Mouse (Mus musculus) CH12.LX (cell line): Measurements from ENCODE around the gene Tbx15. TPM values are rescaled to one million over a fixed set of nuclear protein-coding genes. Genes with fewer than 3 reads are reported as not detected.

Source experiments
- DNase-seq: peaks from one replicate; pipeline ENCODE4 v3.0.0-alpha.2; 2013; ENCODE audit errors: extremely low read depth
- H3K27ac ChIP-seq: 2 replicates; pipeline ENCODE4 v1.5.1; 2012; ENCODE audit warnings: low read depth, mild to moderate bottlenecking, control low read depth, moderate library complexity; ENCODE audit not compliant: insufficient read depth
- H3K27me3 ChIP-seq: replicated peaks from 2 replicates; pipeline ENCODE3; 2012; ENCODE audit warnings: inconsistent platforms
- H3K36me3 ChIP-seq, 2 experiments: replicated peaks in 1 of 2; 2 replicates each; pipeline versions ENCODE3 to v1.6.1; 2012; ENCODE audit warnings: inconsistent platforms in 1 of 2, low read length in 1 of 2, mild to moderate bottlenecking in 1 of 2, mixed read lengths in 1 of 2, moderate library complexity in 1 of 2; ENCODE audit not compliant: control insufficient read depth in 1 of 2, insufficient read depth in 1 of 2
- H3K4me1 ChIP-seq, 2 experiments: 2 replicates each; pipeline ENCODE4 v1.6.1; 2012; ENCODE audit warnings: inconsistent platforms in 1 of 2, moderate library complexity in 1 of 2; ENCODE audit not compliant: insufficient read depth in 2 of 2, control insufficient read depth in 1 of 2
- H3K4me2 ChIP-seq: 2 replicates; pipeline ENCODE4 v1.6.1; 2012; ENCODE audit warnings: low read depth, mild to moderate bottlenecking, control low read depth; ENCODE audit not compliant: poor library complexity, insufficient read depth, severe bottlenecking
- H3K4me3 ChIP-seq, 3 experiments: fragments of 150-350 bp in 1 of 3; sonication (generic) in 1 of 3; replicated peaks in 1 of 3; 2 replicates each; pipeline versions ENCODE3 to v1.5.1; 2011 to 2012; ENCODE audit warnings: low read depth in 2 of 3, low read length in 2 of 3, mild to moderate bottlenecking in 2 of 3, moderate library complexity in 2 of 3, control low read depth in 1 of 3, improper control_type of control experiment in 1 of 3, inconsistent platforms in 1 of 3, mixed read lengths in 1 of 3; ENCODE audit not compliant: poor library complexity in 1 of 3
- H3K79me2 ChIP-seq: replicated peaks from 2 replicates; pipeline ENCODE4 v1.6.1; 2012; ENCODE audit warnings: mild to moderate bottlenecking, moderate library complexity; ENCODE audit not compliant: control insufficient read depth, poor library complexity, insufficient read depth, severe bottlenecking; ENCODE audit errors: extremely low read depth
- H3K9ac ChIP-seq: 2 replicates; pipeline ENCODE4 v1.6.1; 2012; ENCODE audit warnings: low read depth, mild to moderate bottlenecking, control low read depth, moderate library complexity; ENCODE audit not compliant: insufficient read depth
- H3K9me3 ChIP-seq: replicated peaks from 2 replicates; pipeline ENCODE3; 2012; ENCODE audit warnings: low read length, inconsistent platforms, mixed read lengths
- BHLHE40 ChIP-seq: IDR thresholded peaks from 2 replicates; pipeline ENCODE4 v1.6.1; 2011; ENCODE audit warnings: mild to moderate bottlenecking, low read depth, low read length, improper control_type of control experiment
- CHD1 ChIP-seq: IDR thresholded peaks from 2 replicates; pipeline ENCODE4 v1.6.1; 2012; ENCODE audit warnings: low read depth, low read length, improper control_type of control experiment, inconsistent platforms
- CHD2 ChIP-seq: IDR thresholded peaks from 2 replicates; pipeline ENCODE4 v1.6.1; 2011; ENCODE audit warnings: low read length, improper control_type of control experiment
- CTCF ChIP-seq, 2 experiments: IDR thresholded peaks in 1 of 2; conservative IDR thresholded peaks in 1 of 2; 2 replicates each; pipeline ENCODE4 v1.5.1; 2011 to 2012; ENCODE audit warnings: low read depth in 2 of 2, low read length in 2 of 2, improper control_type of control experiment in 1 of 2, inconsistent platforms in 1 of 2, mild to moderate bottlenecking in 1 of 2, moderate library complexity in 1 of 2
- E2F4 ChIP-seq: IDR thresholded peaks from 2 replicates; pipeline ENCODE4 v1.6.1; 2011; ENCODE audit warnings: low read depth, low read length, improper control_type of control experiment; ENCODE audit not compliant: insufficient replicate concordance
- EP300 ChIP-seq: IDR thresholded peaks from 2 replicates; pipeline ENCODE4 v1.6.1; 2011; ENCODE audit warnings: low read length, improper control_type of control experiment
- ETS1 ChIP-seq: conservative IDR thresholded peaks from 2 replicates; pipeline ENCODE4 v1.6.1; 2012; ENCODE audit warnings: low read depth, mild to moderate bottlenecking, inconsistent platforms, low read length, improper control_type of control experiment, moderate library complexity
- GABPA ChIP-seq: IDR thresholded peaks from 2 replicates; pipeline ENCODE4 v1.6.1; 2012; ENCODE audit warnings: low read depth, low read length, improper control_type of control experiment, inconsistent platforms; ENCODE audit not compliant: insufficient replicate concordance
- HCFC1 ChIP-seq: IDR thresholded peaks from 2 replicates; pipeline ENCODE4 v1.6.1; 2012; ENCODE audit warnings: low read depth, mild to moderate bottlenecking, inconsistent platforms, low read length, improper control_type of control experiment
- MAX ChIP-seq: IDR thresholded peaks from 2 replicates; pipeline ENCODE4 v1.6.1; 2011; ENCODE audit warnings: low read length, improper control_type of control experiment
- MAZ ChIP-seq: IDR thresholded peaks from 2 replicates; pipeline ENCODE4 v1.6.1; 2012; ENCODE audit warnings: low read depth, mild to moderate bottlenecking, inconsistent platforms, low read length, improper control_type of control experiment, moderate library complexity
- MEF2A ChIP-seq: IDR thresholded peaks from 2 replicates; pipeline ENCODE4 v1.6.1; 2014; ENCODE audit warnings: low read depth, mild to moderate bottlenecking, inconsistent platforms, low read length, improper control_type of control experiment, borderline replicate concordance
- MYC ChIP-seq: IDR thresholded peaks from 2 replicates; pipeline ENCODE4 v1.6.1; 2011; ENCODE audit warnings: low read depth, mild to moderate bottlenecking, improper control_type of control experiment, low read length
- NRF1 ChIP-seq: IDR thresholded peaks from 2 replicates; pipeline ENCODE4 v1.6.1; 2014; ENCODE audit warnings: low read depth, mild to moderate bottlenecking, inconsistent platforms, low read length, improper control_type of control experiment, moderate library complexity
- POLR2A ChIP-seq: IDR thresholded peaks from 2 replicates; pipeline ENCODE4 v1.6.1; 2011; ENCODE audit warnings: low read depth, mild to moderate bottlenecking, improper control_type of control experiment, low read length
- POLR2AphosphoS2 ChIP-seq: IDR thresholded peaks from 2 replicates; pipeline ENCODE4 v1.6.1; 2011; ENCODE audit warnings: low read depth, low read length, improper control_type of control experiment
- SIN3A ChIP-seq: IDR thresholded peaks from 2 replicates; pipeline ENCODE4 v1.6.1; 2012; ENCODE audit warnings: low read length, improper control_type of control experiment, inconsistent platforms
- SMC3 ChIP-seq: IDR thresholded peaks from 2 replicates; pipeline ENCODE4 v1.6.1; 2011; ENCODE audit warnings: low read depth, low read length, improper control_type of control experiment
- TBP ChIP-seq: conservative IDR thresholded peaks from 2 replicates; pipeline ENCODE4 v1.6.1; 2011; ENCODE audit warnings: low read depth, low read length, improper control_type of control experiment
- TCF12 ChIP-seq: IDR thresholded peaks from 2 replicates; pipeline ENCODE4 v1.6.1; 2014; ENCODE audit warnings: low read depth, mild to moderate bottlenecking, inconsistent platforms, low read length, improper control_type of control experiment
- UBTF ChIP-seq: IDR thresholded peaks from 2 replicates; pipeline ENCODE4 v1.6.1; 2012; ENCODE audit warnings: low read depth, mild to moderate bottlenecking, inconsistent platforms, low read length, improper control_type of control experiment, moderate library complexity
- USF1 ChIP-seq: IDR thresholded peaks from 2 replicates; pipeline ENCODE4 v1.6.1; 2014; ENCODE audit warnings: low read depth, mild to moderate bottlenecking, inconsistent platforms, low read length, improper control_type of control experiment
- USF2 ChIP-seq: conservative IDR thresholded peaks from 2 replicates; pipeline ENCODE4 v1.6.1; 2011; ENCODE audit warnings: low read depth, low read length, improper control_type of control experiment
- ZC3H11A ChIP-seq: IDR thresholded peaks from 2 replicates; pipeline ENCODE4 v1.6.1; 2012; ENCODE audit warnings: low read depth, mild to moderate bottlenecking, inconsistent platforms, low read length, improper control_type of control experiment
- ZNF384 ChIP-seq: IDR thresholded peaks from 2 replicates; pipeline ENCODE4 v1.6.1; 2012; ENCODE audit warnings: low read depth, low read length, improper control_type of control experiment, inconsistent platforms
- dilution Hi-C: fragments of 300-500 bp; cut with MboI; formaldehyde crosslinking; loops from 2 replicates; pipeline ENCODE4 v1.14.3; 2020; ENCODE audit warnings: low sequenced_read_pairs; ENCODE audit not compliant: extremely low pct_unique_long_range_greater_than_20kb, extremely low pct_ligation_motif_present
- in situ Hi-C: fragments of 300-500 bp; cut with MboI; formaldehyde crosslinking; loops from 3 replicates; pipeline ENCODE4 v1.14.3; 2019; ENCODE audit warnings: low sequenced_read_pairs, low pct_ligation_motif_present, low pct_unique_long_range_greater_than_20kb, mixed read lengths
- polyA plus RNA-seq: library from polyadenylated mRNA; unstranded; fragments of >175 nt; gene quantifications from 2 replicates; pipeline ENCODE4 v1.2.1, GENCODE M21; 2012; ENCODE audit warnings: low read depth; ENCODE audit not compliant: insufficient read length
- total RNA-seq, 2 experiments: library from RNA; depleted of rRNA; stranded (reverse); fragments of 300-350 nt in 1 of 2; fragments of >200 nt in 1 of 2; gene quantifications; 2 replicates each; pipeline ENCODE4 v1.2.3; 2012 to 2014

The Tbx15 gene
- total and polyA plus RNA-seq, 3 experiments: 1.4 to 2.1 (median 1.8) TPM

- DNase-seq: no peak
- Histone ChIP-seq H3K9ac (no peak overlapping the region), H3K27ac (no peak overlapping the region), H3K9me3 (no peaks in the 10 kb centered on the region), H3K79me2 (no peaks in the 10 kb centered on the region), H3K4me2 (no peak overlapping the region), H3K27me3 (peaks cover 1% of the 10 kb centered on the region), H3K36me3 (no peaks in the 10 kb centered on the region), H3K4me1 (peaks cover 4 to 10% of the 10 kb centered on the region in 2 experiments; a peak in 2 of 4 replicates), H3K4me3 (no peak overlapping the region)
- dilution Hi-C loops (no loop called here), in situ Hi-C loops (loop anchor here (25.0 kb wide), 1 partner anchor 701 kb away; no protein-coding TSS in a partner anchor)
- TF ChIP-seq HCFC1 (no peak), USF2 (no peak), MAX (no peak), MEF2A (no peak), GABPA (no peak), TCF12 (no peak), E2F4 (no peak), CTCF (conservative IDR thresholded peaks at IDR 0.05 in 1 of 2, IDR thresholded peaks at IDR 0.05 in 1 of 2; ENCODE audit: low read depth in 2 of 2, low read length in 2 of 2) (no peak), USF1 (no peak), ZC3H11A (no peak), SIN3A (no peak), EP300 (no peak), ETS1 (no peak), MAZ (no peak), SMC3 (no peak), CHD2 (no peak), NRF1 (no peak), POLR2AphosphoS2 (no peak), BHLHE40 (no peak), CHD1 (no peak)
Measured at GRCm38 (mm10) chr3:99235804-99236755, 4.1 kb upstream of the Tbx15 start.

DNA sequence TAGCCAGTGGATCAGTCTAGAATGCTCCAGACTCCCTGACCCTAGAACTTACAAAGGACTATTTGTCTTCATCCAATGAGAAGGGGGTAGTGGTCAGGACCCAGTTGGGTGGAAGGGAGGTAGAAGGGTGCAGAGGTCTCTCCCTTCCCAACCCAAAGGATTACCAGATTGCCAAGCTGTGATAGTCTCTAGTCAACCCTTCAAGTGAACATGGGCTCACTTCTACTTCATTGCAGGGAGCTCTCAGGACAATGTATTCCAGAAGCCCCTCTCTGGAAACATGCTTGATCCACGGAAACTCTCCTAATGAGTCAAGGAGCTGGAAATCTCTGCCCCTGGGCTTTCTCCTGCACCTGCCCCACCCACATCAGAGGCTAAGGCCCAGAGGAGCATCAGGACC lies 1.5 kb upstream of the Tbx15 start:
- Histone ChIP-seq H3K27ac (no peak overlapping the region), H3K36me3 (no peaks in the 10 kb centered on the region), H3K9ac (no peak overlapping the region), H3K4me2 (no peak overlapping the region), H3K9me3 (no peaks in the 10 kb centered on the region), H3K79me2 (no peaks in the 10 kb centered on the region), H3K4me1 (peaks cover 4 to 5% of the 10 kb centered on the region in 2 experiments; a peak in 2 of 4 replicates), H3K27me3 (peaks cover 1% of the 10 kb centered on the region), H3K4me3 (no peak overlapping the region)
- DNase-seq: no peak
- no peak for TF ChIP-seq MYC
- no peak for TF ChIP-seq MAX
- no peak for TF ChIP-seq TBP
- no peak for TF ChIP-seq E2F4
- no peak for TF ChIP-seq MAZ
- no peak for TF ChIP-seq POLR2A
- TF ChIP-seq UBTF: no peak
- TF ChIP-seq ETS1: no peak
- TF ChIP-seq ZNF384: no peak
- in situ Hi-C loops: loop anchor here (25.0 kb wide), 1 partner anchor 699 kb away; no protein-coding TSS in a partner anchor
- dilution Hi-C loops: no loop called here
